Mouse (Mus musculus) cortical plate, adult 2 months (tissue): ENCODE measurements at regions not wholly inside any gene's neighbourhood (a gene's known extent, or its start where the extent isn't known, plus 50 kb on each side); places are given as distances from the start of the nearest gene placed in this dataset.

ENCODE experiments used
- H3K27ac ChIP-seq: fragments of 200-500 bp; 2 replicates; pipeline ENCODE4 v1.5.1; 2012; ENCODE audit warnings: low read length, control low read depth, inconsistent platforms; ENCODE audit not compliant: insufficient read depth
- H3K4me1 ChIP-seq: fragments of 200-500 bp; 2 replicates; pipeline ENCODE4 v1.6.1; 2011; ENCODE audit warnings: low read length; ENCODE audit not compliant: control insufficient read depth, insufficient read depth
- H3K4me3 ChIP-seq: fragments of 200-500 bp; 2 replicates; pipeline ENCODE4 v1.5.1; 2011; ENCODE audit warnings: mild to moderate bottlenecking, low read length, control low read depth; ENCODE audit not compliant: insufficient read depth
- CTCF ChIP-seq: fragments of 200-500 bp; IDR thresholded peaks from 2 replicates; pipeline ENCODE4 v1.5.1; 2011; ENCODE audit warnings: mild to moderate bottlenecking, control low read depth, low read length; ENCODE audit not compliant: insufficient read depth; ENCODE audit errors: extremely low read depth
- POLR2A ChIP-seq: fragments of 200-500 bp; IDR thresholded peaks from 2 replicates; pipeline ENCODE4 v1.6.1; 2011; ENCODE audit warnings: mild to moderate bottlenecking, low read length, control low read depth; ENCODE audit not compliant: insufficient read depth; ENCODE audit errors: extremely low read depth

DNA sequence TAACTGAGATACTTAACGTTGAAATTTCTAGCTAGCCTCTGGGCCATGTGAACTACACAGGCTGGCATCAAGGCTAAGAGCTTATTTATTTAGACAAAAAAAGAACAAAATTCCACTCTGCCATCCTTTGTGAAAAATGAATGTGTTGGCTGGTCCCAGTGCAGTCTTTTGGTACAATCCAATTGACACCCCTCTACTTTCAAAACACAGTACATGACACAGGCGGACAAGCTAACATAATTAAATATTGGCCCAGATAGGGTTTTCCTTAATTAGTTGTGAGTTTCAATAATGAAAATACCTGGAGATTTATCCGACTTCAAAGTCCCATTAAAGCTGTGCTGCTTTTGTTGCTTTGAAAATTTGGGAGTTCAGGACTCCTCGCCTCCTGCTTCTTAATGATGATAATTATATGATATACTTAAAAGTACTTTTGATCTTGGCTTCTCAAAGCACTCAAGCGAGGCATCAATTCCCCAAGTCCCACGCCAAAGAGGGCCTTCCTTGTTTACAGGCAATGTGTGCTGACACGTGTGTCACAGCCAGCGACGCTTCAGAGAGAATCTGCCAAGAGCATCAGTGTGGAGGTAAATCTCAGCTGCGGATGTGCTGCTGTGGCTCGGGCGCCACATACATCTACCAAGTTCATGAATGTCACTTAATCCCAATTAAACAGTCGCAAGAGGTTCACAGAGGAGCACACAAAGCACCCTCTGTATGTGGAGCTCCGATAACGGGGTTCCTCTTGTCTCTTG is 429.5 kb upstream of the Fam92a start:
- TF ChIP-seq CTCF: no peak
- no peak for TF ChIP-seq POLR2A
- Histone ChIP-seq H3K4me1 (no peaks in the 10 kb centered on the region), H3K4me3 (no peak overlapping the region), H3K27ac (no peak overlapping the region)

DNA sequence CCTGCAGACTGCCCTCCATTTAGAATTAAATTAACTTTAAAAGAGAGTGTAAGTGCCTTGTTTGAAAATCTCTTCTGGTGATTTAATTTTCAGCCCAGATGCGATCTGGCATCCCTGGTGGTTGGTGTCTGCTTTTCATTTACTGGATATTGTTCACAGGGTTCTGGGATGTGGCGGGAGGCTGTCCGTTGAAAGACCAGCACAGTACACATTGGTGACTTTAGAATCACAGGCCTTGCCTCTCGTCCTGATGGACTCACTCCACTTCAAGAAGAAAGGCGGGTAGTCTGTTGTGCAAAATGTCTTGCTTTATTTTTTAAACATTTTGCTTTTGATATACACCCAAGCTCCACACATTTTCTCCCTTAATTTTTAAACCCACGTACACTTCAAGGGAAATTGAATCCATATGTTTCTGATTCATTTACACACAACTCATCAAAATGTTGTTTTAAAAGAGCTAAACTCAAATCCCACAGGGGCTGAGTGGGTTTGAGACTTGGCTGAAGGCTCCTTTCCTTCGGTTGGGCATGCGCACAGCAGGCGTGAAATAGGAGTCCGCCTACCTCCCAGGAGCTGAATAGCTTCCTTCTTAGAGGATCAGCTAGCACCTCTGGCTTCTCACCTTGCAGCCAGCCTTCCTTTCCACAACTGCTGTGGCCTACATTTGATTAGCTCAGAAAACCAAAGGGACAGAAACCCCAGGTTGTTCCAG is 424.1 kb upstream of the Fam92a start:
- no peaks in the 10 kb centered on the region for H3K4me1 ChIP-seq
- no peak for TF ChIP-seq CTCF
- TF ChIP-seq POLR2A: no peak
- H3K4me3 ChIP-seq: no peak overlapping the region
- no peak overlapping the region for H3K27ac ChIP-seq

DNA sequence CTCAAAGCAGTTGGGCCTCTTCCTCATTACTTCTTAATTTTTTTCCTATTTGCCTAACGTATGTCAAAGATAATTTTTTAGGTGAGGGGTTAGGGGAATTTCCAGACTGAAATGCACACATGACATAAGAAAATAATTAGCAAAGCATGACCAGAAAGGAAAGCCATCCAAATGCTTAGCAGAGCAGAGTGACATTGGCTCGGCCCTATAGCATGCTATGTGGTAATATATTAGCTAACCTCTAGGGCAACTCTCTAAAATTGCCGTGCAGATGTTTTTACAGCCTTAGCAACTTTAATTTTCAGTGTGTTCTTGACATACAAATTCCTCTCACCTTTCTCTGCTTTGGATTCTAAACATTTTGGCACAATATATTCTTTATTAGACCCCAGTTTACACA is 421.2 kb upstream of the Fam92a start:
- no peak overlapping the region for H3K27ac ChIP-seq
- TF ChIP-seq CTCF (no peak), POLR2A (no peak)
- no peaks in the 10 kb centered on the region for H3K4me1 ChIP-seq
- H3K4me3 ChIP-seq: no peak overlapping the region

DNA sequence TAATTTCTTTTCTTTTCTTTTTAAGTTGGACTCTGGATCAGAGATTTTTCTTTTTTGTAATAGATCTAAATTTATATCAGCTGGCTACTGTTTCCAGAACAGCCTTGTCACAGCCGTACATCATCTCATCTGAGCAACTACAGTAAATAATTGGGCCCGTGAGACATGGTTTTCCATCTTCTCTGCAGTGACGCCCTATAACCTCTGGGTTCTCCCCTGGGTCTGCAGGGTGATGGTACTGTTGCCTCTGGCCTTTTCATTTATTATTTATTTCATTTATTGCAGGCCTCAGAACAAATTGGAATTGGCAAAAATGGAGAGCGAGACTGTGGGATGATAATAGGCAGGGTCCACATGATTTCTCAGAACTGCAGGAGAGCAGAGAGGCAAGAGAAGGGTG is 406.3 kb upstream of the Fam92a start:
- Histone ChIP-seq H3K4me3 (no peak overlapping the region), H3K4me1 (no peaks in the 10 kb centered on the region), H3K27ac (no peak overlapping the region)
- no peak for TF ChIP-seq CTCF
- TF ChIP-seq POLR2A: no peak

DNA sequence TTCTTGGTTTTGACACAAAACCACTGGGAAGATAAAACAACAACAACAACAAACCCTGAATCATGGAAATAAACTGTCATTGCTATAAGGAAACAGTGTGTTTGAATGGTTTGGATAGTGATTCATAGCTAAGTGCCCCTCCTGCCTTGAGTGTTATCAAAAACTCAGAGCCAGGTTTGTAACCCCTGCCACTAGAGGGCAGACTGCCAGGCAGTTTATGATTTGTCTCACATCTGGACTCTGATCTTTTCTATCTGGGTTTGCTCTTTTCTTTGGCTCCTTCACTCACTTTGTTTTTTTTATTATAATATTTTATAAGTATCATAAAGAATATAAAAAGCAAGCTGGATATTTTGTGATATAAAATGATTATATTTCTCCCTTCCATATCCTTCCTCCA is 400.1 kb upstream of the Fam92a start:
- TF ChIP-seq CTCF (peak; percentile 15; the same call in 1 of the 2 replicates), POLR2A (no peak)
- Histone ChIP-seq H3K27ac (no peak overlapping the region), H3K4me3 (no peak overlapping the region), H3K4me1 (no peaks in the 10 kb centered on the region)

DNA sequence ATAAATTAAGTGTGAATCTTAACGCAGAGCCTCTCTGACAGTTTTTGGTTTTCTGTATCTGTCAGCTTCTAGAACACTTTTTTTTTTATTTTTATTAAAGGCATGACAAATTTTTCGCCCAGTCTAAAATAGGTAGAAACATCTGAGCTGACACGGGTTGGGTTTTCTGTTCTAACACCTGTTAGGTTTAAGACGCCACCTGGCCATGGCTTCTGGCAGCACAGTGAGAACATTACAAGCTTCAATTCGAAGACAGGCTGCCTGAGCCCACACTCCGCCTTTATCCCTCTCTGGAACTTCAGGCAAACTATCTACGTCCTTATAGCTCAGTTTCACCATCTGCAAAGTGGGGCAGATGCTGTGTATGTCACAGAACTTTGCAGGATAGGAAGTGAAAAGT is 398.9 kb upstream of the Fam92a start:
- Histone ChIP-seq H3K4me3 (no peak overlapping the region), H3K4me1 (no peaks in the 10 kb centered on the region), H3K27ac (no peak overlapping the region)
- TF ChIP-seq POLR2A (no peak), CTCF (no peak)

DNA sequence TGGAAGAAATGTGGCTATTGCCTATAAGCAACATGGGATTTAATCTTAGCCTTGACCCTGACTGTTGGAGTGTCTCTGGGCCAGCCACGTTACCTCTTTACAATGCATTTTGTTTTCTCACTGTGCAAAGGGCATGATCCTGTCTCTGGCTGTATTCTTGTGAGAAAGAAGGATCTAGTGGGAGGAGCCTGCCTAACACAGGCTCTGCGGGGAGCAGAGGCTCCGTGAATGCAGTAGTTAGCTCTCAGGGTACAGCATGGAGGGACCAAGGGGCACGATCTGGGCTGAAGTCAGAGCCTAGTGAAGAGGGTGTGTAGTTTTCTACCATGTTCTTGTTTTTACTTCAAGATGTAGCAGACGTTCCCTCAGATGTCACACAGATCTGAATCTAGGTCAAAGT is 395.8 kb upstream of the Fam92a start:
- H3K27ac ChIP-seq: no peak overlapping the region
- no peaks in the 10 kb centered on the region for H3K4me1 ChIP-seq
- TF ChIP-seq POLR2A: no peak
- no peak for TF ChIP-seq CTCF
- no peak overlapping the region for H3K4me3 ChIP-seq

DNA sequence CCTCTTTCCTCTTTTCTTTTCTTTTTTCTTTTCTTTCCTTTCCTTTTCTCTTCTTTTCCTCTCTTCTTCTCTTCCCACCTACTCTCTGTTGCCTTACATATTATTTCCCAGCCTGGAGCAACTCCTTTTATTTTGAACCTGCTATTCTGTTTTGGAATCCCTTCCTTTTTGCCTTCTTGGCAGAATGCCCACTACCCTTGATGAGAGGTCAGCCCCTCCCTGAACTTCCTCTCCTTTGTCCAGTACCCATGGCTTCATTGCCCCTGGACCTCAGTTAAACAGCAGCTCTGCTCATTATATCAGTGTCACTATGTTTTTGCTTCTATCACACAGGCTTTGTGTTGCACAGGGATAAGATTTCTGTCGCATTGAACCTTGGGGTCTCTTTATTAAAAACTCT is 391.2 kb upstream of the Fam92a start:
- H3K4me1 ChIP-seq: no peaks in the 10 kb centered on the region
- TF ChIP-seq POLR2A (no peak), CTCF (no peak)

DNA sequence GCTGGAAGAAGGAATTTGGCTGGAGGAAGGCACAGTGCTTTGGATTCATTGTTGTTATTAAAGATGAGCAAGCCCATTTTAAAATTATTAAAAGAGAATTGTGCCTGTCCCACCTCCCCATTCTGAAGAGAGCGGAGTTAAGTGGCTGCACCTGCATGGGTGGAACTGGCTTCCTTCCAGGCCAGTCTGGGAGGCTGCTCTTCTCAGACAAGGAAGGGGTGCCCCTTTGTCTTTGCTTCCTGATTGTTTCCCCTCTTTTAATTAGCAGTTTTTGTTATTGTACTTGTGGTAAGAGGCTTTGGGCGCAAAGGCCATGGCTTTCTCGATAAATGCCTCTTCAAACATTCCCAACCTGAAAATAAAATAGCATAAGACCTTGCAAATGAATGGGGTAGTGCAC is 388.7 kb upstream of the Fam92a start:
- TF ChIP-seq POLR2A: no peak
- no peak for TF ChIP-seq CTCF
- no peak overlapping the region for H3K27ac ChIP-seq
- H3K4me1 ChIP-seq: no peaks in the 10 kb centered on the region
- H3K4me3 ChIP-seq: no peak overlapping the region

More for the DNA sequence above, 391.2 kb upstream of the Fam92a start:
- Histone ChIP-seq H3K4me3 (no peak overlapping the region), H3K27ac (no peak overlapping the region)

DNA sequence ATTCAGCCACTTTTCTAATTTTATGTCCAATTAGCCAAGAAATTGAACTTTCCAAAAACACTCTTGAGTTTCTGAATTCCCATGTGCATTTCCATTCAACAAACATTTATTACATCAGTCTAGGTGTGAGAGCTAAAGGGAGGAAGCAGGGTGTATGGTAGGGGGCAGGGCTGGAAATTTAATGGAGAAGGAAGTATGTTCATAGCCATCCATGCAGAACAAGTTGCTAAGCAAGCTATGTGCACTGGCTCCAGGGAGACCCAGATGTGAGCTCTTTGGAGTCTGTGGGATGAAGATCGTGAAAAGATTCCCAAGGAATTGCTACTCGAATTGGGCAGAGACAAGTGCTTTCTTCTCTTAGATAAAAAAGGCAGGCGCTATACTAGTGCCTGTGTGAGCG is 388.2 kb upstream of the Fam92a start:
- H3K4me3 ChIP-seq: no peak overlapping the region
- no peaks in the 10 kb centered on the region for H3K4me1 ChIP-seq
- H3K27ac ChIP-seq: no peak overlapping the region
- TF ChIP-seq POLR2A: no peak
- no peak for TF ChIP-seq CTCF
